Comparison of ENCODE assay signal across 31 mouse cellular contexts in the genomic region with DNA sequence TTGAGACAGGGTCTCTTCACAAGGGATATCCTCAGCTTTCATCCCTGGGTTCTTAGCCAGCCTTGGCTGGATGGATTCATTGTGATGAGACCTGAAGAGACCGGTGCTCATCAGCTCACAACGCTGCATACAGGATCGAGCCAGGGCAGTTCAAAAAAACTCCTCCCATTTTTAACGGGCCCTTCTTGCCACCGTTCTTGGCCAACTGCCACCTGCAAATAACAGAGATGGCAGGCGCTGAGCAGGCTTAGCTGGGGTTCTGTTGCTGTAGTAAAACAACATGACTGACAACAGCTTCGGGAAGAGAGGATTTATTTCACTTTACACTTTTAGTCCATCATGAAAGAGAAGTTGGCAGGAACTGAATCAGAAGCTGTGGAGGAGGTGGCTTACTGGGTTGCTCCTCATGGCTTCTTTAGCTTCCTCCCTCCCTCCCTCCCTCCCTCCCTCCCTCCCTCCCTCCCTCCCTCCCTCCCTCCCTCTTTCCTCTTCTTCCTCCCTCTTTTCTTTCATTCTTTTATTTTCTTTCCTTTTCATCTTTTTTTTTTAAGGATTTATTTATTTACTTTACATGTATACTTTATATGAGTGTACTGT. TPM values are rescaled to one million over a fixed set of nuclear protein-coding genes. Genes with fewer than 3 reads are reported as not detected.
DNase-seq lines count a peak whose midpoint lies in the region; ATAC-seq and TF ChIP-seq lines count a peak whose summit lies in the region.
"Had no signal": no experiment of that assay in that cellular context is flagged by ENCODE, and none has a peak within 500 bp of the region (broad histone marks: within the 10 kb centered on the region; RNA-seq: fewer than 3 reads in every experiment).

No protein-coding gene starts in this region.

- peaks cover 1% of the 10 kb centered on the region; the same call in 1 of the 2 replicates for H3K36me3 ChIP-seq in forebrain, postnatal 0 days (ENCODE audit: insufficient read depth)
- peaks cover 12% of the 10 kb centered on the region; the same call in 1 of the 2 replicates for H3K36me3 ChIP-seq in forebrain, embryonic 12.5 days (replicated peaks)
- no peaks in the 10 kb centered on the region for H3K36me3 ChIP-seq in hindbrain, embryonic 11.5 days (ENCODE audit: control insufficient read depth, insufficient read depth, low read length)
- peaks cover 17% of the 10 kb centered on the region for H3K36me3 ChIP-seq in limb, embryonic 10.5 days
- H3K36me3 ChIP-seq: stomach, embryonic 15.5 days had no signal

- no peak overlapping the region for H3K27ac ChIP-seq in forebrain, postnatal 0 days (ENCODE audit: low read depth, low read length)
- H3K27ac ChIP-seq in forebrain, embryonic 12.5 days = no peak overlapping the region
- no peak overlapping the region for H3K27ac ChIP-seq in hindbrain, embryonic 11.5 days (ENCODE audit: low read depth, low read length)
- H3K27ac ChIP-seq in limb, embryonic 10.5 days = no peak overlapping the region
- H3K27ac ChIP-seq: embryonic facial prominence, embryonic 13.5 days; heart, embryonic 10.5 days; kidney, embryonic 15.5 days; liver, embryonic 13.5 days; stomach, embryonic 15.5 days had no signal

- no peaks in the 10 kb centered on the region for H3K27me3 ChIP-seq in forebrain, postnatal 0 days (ENCODE audit: insufficient read depth, low read length)
- no peaks in the 10 kb centered on the region for H3K27me3 ChIP-seq in forebrain, embryonic 12.5 days
- H3K27me3 ChIP-seq in hindbrain, embryonic 11.5 days (ENCODE audit: control insufficient read depth, insufficient read depth, low read length) = no peaks in the 10 kb centered on the region
- no peaks in the 10 kb centered on the region for H3K27me3 ChIP-seq in limb, embryonic 10.5 days (ENCODE audit: low read depth, poor library complexity, severe bottlenecking)
- H3K27me3 ChIP-seq: embryonic facial prominence, embryonic 13.5 days; kidney, embryonic 15.5 days; liver, embryonic 13.5 days; stomach, embryonic 15.5 days had no signal

- no peak overlapping the region for H3K9ac ChIP-seq in forebrain, postnatal 0 days
- H3K9ac ChIP-seq in forebrain, embryonic 12.5 days = no peak overlapping the region
- no peak overlapping the region for H3K9ac ChIP-seq in hindbrain, embryonic 11.5 days (ENCODE audit: low read depth, low read length)
- H3K9ac ChIP-seq: embryonic facial prominence, embryonic 13.5 days; kidney, embryonic 15.5 days; liver, embryonic 13.5 days; stomach, embryonic 15.5 days had no signal

- no peak for ATAC-seq in forebrain, postnatal 0 days
- no peak for ATAC-seq in forebrain, embryonic 12.5 days (ENCODE audit: low FRiP score)
- ATAC-seq in megakaryocyte-erythroid progenitor cell, adult 5-6 weeks (replicated peaks; ENCODE audit: low FRiP score, low TSS enrichment, poor library complexity, severe bottlenecking) = peak; percentile 63
- no peak for ATAC-seq in hindbrain, embryonic 11.5 days (ENCODE audit: low FRiP score)
- ATAC-seq: activated CD4-positive, CD25-positive, alpha-beta regulatory T cell, adult 4 months; CD4-positive, CD25-positive, alpha-beta regulatory T cell, adult 4 months; hindbrain, embryonic 16.5 days; lung, postnatal 0 days had no signal

- DNase-seq in forebrain, postnatal 0 days = peak; percentile 9
- peak; percentile 37 to 66 for DNase-seq in spleen, postnatal 10 days (ENCODE audit: low spot score in 2 of 2)
- no peak for DNase-seq in spleen, postnatal 14 days (ENCODE audit: low spot score in 2 of 2)
- peak; percentile 26 for DNase-seq in brain, adult 2 months (ENCODE audit: low read depth, low spot score)
- no peak for DNase-seq in hindbrain, embryonic 11.5 days (ENCODE audit: low spot score)
- no peak for DNase-seq in limb, embryonic 10.5 days (ENCODE audit: low spot score)
- DNase-seq: adrenal gland, adult 8-10 months; cerebellum, adult 11-12 months; cerebellum, adult 9-11 months; gastrocnemius, postnatal 10 days; kidney, adult 18-20 months; kidney, postnatal 25 days; liver, embryonic 13.5 days; lung, adult 18-20 months; lung, postnatal 4 days; midbrain, embryonic 14.5 days; retina, postnatal 1 day; right cerebral cortex, postnatal 14 days; thymus, postnatal 25 days had no signal

- no peak for TF ChIP-seq CTCF in forebrain, postnatal 0 days (IDR thresholded peaks at IDR 0.05; ENCODE audit: low read depth)

- H3K4me3 ChIP-seq in forebrain, postnatal 0 days (ENCODE audit: low read depth, low read length) = no peak overlapping the region
- no peak overlapping the region for H3K4me3 ChIP-seq in forebrain, embryonic 12.5 days (replicated peaks)
- H3K4me3 ChIP-seq in hindbrain, embryonic 11.5 days (ENCODE audit: low read depth, low read length) = no peak overlapping the region
- no peak overlapping the region for H3K4me3 ChIP-seq in limb, embryonic 10.5 days
- H3K4me3 ChIP-seq: embryonic facial prominence, embryonic 13.5 days; erythroblast, embryonic 14.5 days; heart, embryonic 10.5 days; kidney, embryonic 15.5 days; liver, embryonic 13.5 days; stomach, embryonic 15.5 days had no signal

- 27% methylated on average over 7 of the region's 7 CpGs for WGBS in forebrain, postnatal 0 days
- 72% methylated on average over 7 of the region's 7 CpGs for WGBS in forebrain, embryonic 12.5 days
- 89% methylated on average over 7 of the region's 7 CpGs for WGBS in hindbrain, embryonic 11.5 days
- WGBS in limb, embryonic 10.5 days = 77% methylated on average over 7 of the region's 7 CpGs

- no peaks in the 10 kb centered on the region for H3K9me3 ChIP-seq in forebrain, postnatal 0 days (ENCODE audit: low read length)
- no peaks in the 10 kb centered on the region for H3K9me3 ChIP-seq in forebrain, embryonic 12.5 days
- no peaks in the 10 kb centered on the region for H3K9me3 ChIP-seq in hindbrain, embryonic 11.5 days (ENCODE audit: control insufficient read depth, low read length)
- H3K9me3 ChIP-seq in limb, embryonic 10.5 days (replicated peaks) = no peaks in the 10 kb centered on the region
- H3K9me3 ChIP-seq: embryonic facial prominence, embryonic 13.5 days; heart, embryonic 10.5 days; kidney, embryonic 15.5 days; liver, embryonic 13.5 days; stomach, embryonic 15.5 days had no signal

- H3K4me1 ChIP-seq in forebrain, postnatal 0 days (ENCODE audit: insufficient read depth) = peaks cover 2% of the 10 kb centered on the region; the same call in 1 of the 2 replicates
- H3K4me1 ChIP-seq in forebrain, embryonic 12.5 days = peaks cover 1% of the 10 kb centered on the region
- 0 out of 2 replicates have a peak, but pooled peaks cover under 1% of the 10 kb centered on the region for H3K4me1 ChIP-seq in hindbrain, embryonic 11.5 days (replicated peaks; ENCODE audit: control insufficient read depth, insufficient read depth, low read length)
- H3K4me1 ChIP-seq in limb, embryonic 10.5 days = no peaks in the 10 kb centered on the region

- H3K4me2 ChIP-seq in forebrain, postnatal 0 days (ENCODE audit: low read depth) = no peak overlapping the region
- H3K4me2 ChIP-seq in forebrain, embryonic 12.5 days = no peak overlapping the region
- H3K4me2 ChIP-seq in hindbrain, embryonic 11.5 days (replicated peaks; ENCODE audit: low read depth, low read length) = no peak overlapping the region
- H3K4me2 ChIP-seq: embryonic facial prominence, embryonic 13.5 days; kidney, embryonic 15.5 days; liver, embryonic 13.5 days; stomach, embryonic 15.5 days had no signal

RNA-seq across cellular contexts. Expression of gene Tmem138, which starts 6.5 kb away (rescaled TPM):
- total RNA-seq in forebrain, postnatal 0 days (2014; rRNA removed) = 16.6 and 21.2 TPM in 2 replicates
- 28.3 and 31.7 TPM in 2 replicates for polyA plus RNA-seq in forebrain, postnatal 0 days (2015; fragmentation: Nextera tagmentation; extraction: Ambion mirVana)
- 49.0 and 52.8 TPM in 2 replicates for polyA plus RNA-seq in forebrain, embryonic 12.5 days (2016; fragmentation: Nextera tagmentation; extraction: Ambion mirVana)
- total RNA-seq in megakaryocyte-erythroid progenitor cell, adult 5-6 weeks (2014; fragmentation: Nextera tagmentation) = 24.4 and 51.9 TPM in 2 replicates
- 7.2 and 8.8 TPM in 2 replicates for total RNA-seq in megakaryocyte-erythroid progenitor cell, adult 5-6 weeks (2017)
- polyA plus RNA-seq in hindbrain, embryonic 11.5 days (2014; fragmentation: Nextera tagmentation; extraction: Ambion mirVana) = 58.7 and 62.3 TPM in 2 replicates
- 52.2 and 55.5 TPM in 2 replicates for polyA plus RNA-seq in limb, embryonic 10.5 days (2016; fragmentation: Nextera tagmentation; extraction: Ambion mirVana)

RNA-seq across cellular contexts. Expression of gene Cyb561a3, which starts 6.7 kb away (rescaled TPM):
- total RNA-seq in forebrain, postnatal 0 days (2014; rRNA removed) = 21.4 and 24.9 TPM in 2 replicates
- 18.9 and 22.0 TPM in 2 replicates for polyA plus RNA-seq in forebrain, postnatal 0 days (2015; fragmentation: Nextera tagmentation; extraction: Ambion mirVana)
- 17.1 and 18.1 TPM in 2 replicates for polyA plus RNA-seq in forebrain, embryonic 12.5 days (2016; fragmentation: Nextera tagmentation; extraction: Ambion mirVana)
- total RNA-seq in megakaryocyte-erythroid progenitor cell, adult 5-6 weeks (2014; fragmentation: Nextera tagmentation) = 17.7 and 27.3 TPM in 2 replicates
- 7.6 and 11.9 TPM in 2 replicates for total RNA-seq in megakaryocyte-erythroid progenitor cell, adult 5-6 weeks (2017)
- polyA plus RNA-seq in hindbrain, embryonic 11.5 days (2014; fragmentation: Nextera tagmentation; extraction: Ambion mirVana) = 12.5 and 17.0 TPM in 2 replicates
- polyA plus RNA-seq in limb, embryonic 10.5 days (2016; fragmentation: Nextera tagmentation; extraction: Ambion mirVana) = 14.0 and 16.3 TPM in 2 replicates

RNA-seq across cellular contexts. Expression of gene Ddb1, which starts 21.5 kb away (rescaled TPM):
- 245 and 273 TPM in 2 replicates for total RNA-seq in forebrain, postnatal 0 days (2014; rRNA removed)
- polyA plus RNA-seq in forebrain, postnatal 0 days (2015; fragmentation: Nextera tagmentation; extraction: Ambion mirVana) = 130 and 145 TPM in 2 replicates
- 389 and 413 TPM in 2 replicates for polyA plus RNA-seq in forebrain, embryonic 12.5 days (2016; fragmentation: Nextera tagmentation; extraction: Ambion mirVana)
- 229 and 288 TPM in 2 replicates for total RNA-seq in megakaryocyte-erythroid progenitor cell, adult 5-6 weeks (2014; fragmentation: Nextera tagmentation)
- 535 and 656 TPM in 2 replicates for total RNA-seq in megakaryocyte-erythroid progenitor cell, adult 5-6 weeks (2017)
- 303 and 389 TPM in 2 replicates for polyA plus RNA-seq in hindbrain, embryonic 11.5 days (2014; fragmentation: Nextera tagmentation; extraction: Ambion mirVana)
- polyA plus RNA-seq in limb, embryonic 10.5 days (2016; fragmentation: Nextera tagmentation; extraction: Ambion mirVana) = 443 and 508 TPM in 2 replicates

RNA-seq across cellular contexts. Expression of gene Tkfc, which starts 21.8 kb away (rescaled TPM):
- total RNA-seq in forebrain, postnatal 0 days (2014; rRNA removed) = 8.8 and 12.8 TPM in 2 replicates
- 19.3 and 22.7 TPM in 2 replicates for polyA plus RNA-seq in forebrain, postnatal 0 days (2015; fragmentation: Nextera tagmentation; extraction: Ambion mirVana)
- 20.5 and 22.9 TPM in 2 replicates for polyA plus RNA-seq in forebrain, embryonic 12.5 days (2016; fragmentation: Nextera tagmentation; extraction: Ambion mirVana)
- 9.0 and 9.6 TPM in 2 replicates for total RNA-seq in megakaryocyte-erythroid progenitor cell, adult 5-6 weeks (2014; fragmentation: Nextera tagmentation)
- 1.9 and 4.2 TPM in 2 replicates for total RNA-seq in megakaryocyte-erythroid progenitor cell, adult 5-6 weeks (2017)
- polyA plus RNA-seq in hindbrain, embryonic 11.5 days (2014; fragmentation: Nextera tagmentation; extraction: Ambion mirVana) = 20.3 and 23.0 TPM in 2 replicates
- polyA plus RNA-seq in limb, embryonic 10.5 days (2016; fragmentation: Nextera tagmentation; extraction: Ambion mirVana) = 19.7 and 22.8 TPM in 2 replicates

RNA-seq across cellular contexts. Expression of gene Tmem216, which starts 27.6 kb away (rescaled TPM):
- total RNA-seq in forebrain, postnatal 0 days (2014; rRNA removed) = 23.5 and 26.9 TPM in 2 replicates
- polyA plus RNA-seq in forebrain, postnatal 0 days (2015; fragmentation: Nextera tagmentation; extraction: Ambion mirVana) = 36.6 and 46.4 TPM in 2 replicates
- 52.9 and 54.1 TPM in 2 replicates for polyA plus RNA-seq in forebrain, embryonic 12.5 days (2016; fragmentation: Nextera tagmentation; extraction: Ambion mirVana)
- 9.0 and 14.9 TPM in 2 replicates for total RNA-seq in megakaryocyte-erythroid progenitor cell, adult 5-6 weeks (2014; fragmentation: Nextera tagmentation)
- total RNA-seq in megakaryocyte-erythroid progenitor cell, adult 5-6 weeks (2017) = 12.2 and 19.9 TPM in 2 replicates
- polyA plus RNA-seq in hindbrain, embryonic 11.5 days (2014; fragmentation: Nextera tagmentation; extraction: Ambion mirVana) = 61.2 and 63.7 TPM in 2 replicates
- 60.0 and 62.2 TPM in 2 replicates for polyA plus RNA-seq in limb, embryonic 10.5 days (2016; fragmentation: Nextera tagmentation; extraction: Ambion mirVana)
- total RNA-seq: monocyte, adult 5-6 weeks had no signal

Comparison
In these comparisons a context has a peak if more than half of its experiments do, and no peak if none do; other contexts are left out.
1. DNase-seq: peak in forebrain, postnatal 0 days (single experiment), spleen, postnatal 10 days (2 of 2) and brain, adult 2 months (single experiment); none in spleen, postnatal 14 days (0 of 2), hindbrain, embryonic 11.5 days (single experiment) and limb, embryonic 10.5 days (single experiment).